ENCODE assay signal across 21 mouse cellular contexts in the genomic region with DNA sequence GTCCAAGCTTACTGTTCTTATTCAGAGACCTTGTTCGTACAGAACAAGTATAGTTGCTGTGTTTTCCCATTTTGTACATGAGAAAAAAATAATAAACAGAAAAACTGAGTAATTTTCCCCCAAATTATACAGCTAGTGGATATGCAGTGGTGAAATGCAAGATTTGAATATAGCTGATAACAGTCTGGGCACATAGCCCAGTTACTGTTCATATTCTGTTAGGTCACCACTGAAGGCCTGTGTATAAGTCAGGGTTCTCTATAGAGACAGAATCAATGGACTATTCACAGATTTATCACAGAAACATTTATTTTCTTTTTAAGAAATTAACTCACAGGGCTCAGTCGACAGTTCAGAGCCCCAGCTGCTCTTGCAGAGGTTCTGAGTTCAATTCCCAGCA. TPM values are rescaled to one million over a fixed set of nuclear protein-coding genes. Genes with fewer than 3 reads are reported as not detected.
"Had no signal": no experiment of that assay in that cellular context is flagged by ENCODE, and none has a peak within 500 bp of the region (broad histone marks: within the 10 kb centered on the region; RNA-seq: fewer than 3 reads in every experiment).

No protein-coding gene starts in this region.

- H3K9me3 ChIP-seq: lung, embryonic 15.5 days; midbrain, embryonic 10.5 days; midbrain, embryonic 12.5 days; midbrain, embryonic 15.5 days; neural tube, embryonic 12.5 days had no signal

- H3K27ac ChIP-seq: lung, embryonic 15.5 days; midbrain, embryonic 10.5 days; midbrain, embryonic 12.5 days; midbrain, embryonic 15.5 days; neural tube, embryonic 12.5 days had no signal

- H3K4me3 ChIP-seq: lung, embryonic 15.5 days; midbrain, embryonic 10.5 days; midbrain, embryonic 12.5 days; midbrain, embryonic 15.5 days; neural tube, embryonic 12.5 days had no signal

- H3K4me2 ChIP-seq: lung, embryonic 15.5 days; midbrain, embryonic 12.5 days; midbrain, embryonic 15.5 days; neural tube, embryonic 12.5 days had no signal

- H3K27me3 ChIP-seq: lung, embryonic 15.5 days; midbrain, embryonic 15.5 days; neural tube, embryonic 12.5 days had no signal

- H3K36me3 ChIP-seq: lung, embryonic 15.5 days; midbrain, embryonic 10.5 days; midbrain, embryonic 12.5 days; midbrain, embryonic 15.5 days; neural tube, embryonic 12.5 days had no signal

- DNase-seq: lung, adult 18-20 months; lung, postnatal 14 days; lung, postnatal 36 days; retina, postnatal 1 day; right cerebral cortex, adult 18-20 months; right cerebral cortex, postnatal 25 days; right cerebral cortex, postnatal 4 days; spleen, adult 18-20 months; thymus, adult 18-20 months; thymus, postnatal 14 days; thymus, postnatal 36 days had no signal

- H3K4me1 ChIP-seq: lung, embryonic 15.5 days; midbrain, embryonic 15.5 days; neural tube, embryonic 12.5 days had no signal

- H3K9ac ChIP-seq: lung, embryonic 15.5 days; midbrain, embryonic 12.5 days; midbrain, embryonic 15.5 days; neural tube, embryonic 12.5 days had no signal

- ATAC-seq: lung, postnatal 0 days; midbrain, embryonic 15.5 days had no signal

RNA-seq across cellular contexts. Expression of a gene that starts 4.7 kb away (rescaled TPM):
- total RNA-seq: megakaryocyte, adult 5-6 weeks; megakaryocyte-erythroid progenitor cell, adult 5-6 weeks; monocyte, adult 5-6 weeks; neutrophil, adult 5-6 weeks had no signal
